Mouse (Mus musculus) ovary, postnatal 36 days (tissue): ENCODE results near the gene Gpbp1.

ENCODE experiments used
- DNase-seq: peaks from one replicate; pipeline ENCODE4 v3.0.0; 2022; ENCODE audit warnings: low spot score, mixed read lengths

The Gpbp1 gene

DNA sequence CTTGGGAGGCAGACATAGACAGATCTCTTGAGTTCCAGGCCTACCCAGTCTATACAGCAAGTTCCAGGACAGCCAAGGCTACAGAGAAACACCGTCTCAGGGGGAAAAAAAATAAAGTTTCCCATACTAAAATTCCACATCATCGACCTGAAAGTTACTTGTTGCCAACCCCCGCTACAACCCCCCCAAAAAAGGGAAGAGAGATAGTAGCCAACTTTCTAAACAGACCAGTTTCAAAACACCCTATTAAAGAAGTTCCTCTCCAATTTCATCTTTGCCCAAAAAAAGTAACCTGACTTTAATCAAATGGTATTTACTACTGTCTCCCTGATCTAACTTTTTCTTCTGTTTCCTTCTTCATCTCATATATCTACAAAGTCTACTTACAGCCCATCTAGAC is 22.6 kb downstream of the Gpbp1 start:
- DNase-seq: no peak

- DNase-seq: no peak
Measured at GRCm38 (mm10) chr13:111461424-111461823, 28.5 kb downstream of the Gpbp1 start.

- DNase-seq: no peak
Measured at GRCm38 (mm10) chr13:111456790-111457189, 33.1 kb downstream of the Gpbp1 start.

GRCm38 (mm10) chr13:111444325-111444724 is 45.6 kb downstream of the Gpbp1 start:
- no peak for DNase-seq

GRCm38 (mm10) chr13:111431174-111431573 is 58.7 kb downstream of the Gpbp1 start:
- DNase-seq: no peak

GRCm38 (mm10) chr13:111421330-111421729 is 68.6 kb downstream of the Gpbp1 start:
- no peak for DNase-seq

- DNase-seq: no peak
Measured at GRCm38 (mm10) chr13:111418087-111418486, 71.8 kb downstream of the Gpbp1 start.

DNA sequence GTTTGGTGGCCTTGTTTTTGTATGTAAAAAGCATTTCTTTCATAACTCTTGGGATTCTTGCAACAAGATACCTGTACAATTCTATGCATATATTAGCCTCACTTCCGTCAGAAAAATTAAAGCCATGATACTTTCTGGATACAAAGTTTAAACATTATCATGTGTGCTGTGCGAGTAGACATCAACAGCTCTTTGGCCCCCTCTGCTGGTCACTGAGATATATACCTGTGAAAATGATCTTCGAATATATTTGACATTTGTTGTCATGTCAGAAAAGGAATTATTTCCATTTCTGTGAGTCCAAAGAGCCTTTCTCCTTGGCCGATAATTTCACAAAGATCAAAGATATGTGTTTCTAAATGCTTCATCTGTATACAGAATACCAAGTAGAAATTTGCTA is 76.8 kb downstream of the Gpbp1 start:
- DNase-seq: no peak

- DNase-seq: no peak
Measured at GRCm38 (mm10) chr13:111410831-111411230, 79.1 kb downstream of the Gpbp1 start.

- DNase-seq: no peak
Measured at GRCm38 (mm10) chr13:111406859-111407389, 83.0 kb downstream of the Gpbp1 start.

- no peak for DNase-seq
Measured at GRCm38 (mm10) chr13:111405956-111406355, 84.0 kb downstream of the Gpbp1 start.

GRCm38 (mm10) chr13:111397600-111398151 is 92.2 kb downstream of the Gpbp1 start:
- no peak for DNase-seq

- no peak for DNase-seq
Measured at GRCm38 (mm10) chr13:111397061-111397460, 92.8 kb downstream of the Gpbp1 start.

- no peak for DNase-seq
Measured at GRCm38 (mm10) chr13:111395528-111395927, 94.4 kb downstream of the Gpbp1 start.

- DNase-seq: no peak
Measured at GRCm38 (mm10) chr13:111394904-111395303, 95.0 kb downstream of the Gpbp1 start.

GRCm38 (mm10) chr13:111394341-111394740 is 95.6 kb downstream of the Gpbp1 start:
- DNase-seq: no peak

GRCm38 (mm10) chr13:111393426-111393825 is 96.5 kb downstream of the Gpbp1 start:
- DNase-seq: no peak

GRCm38 (mm10) chr13:111391426-111391825 is 98.5 kb downstream of the Gpbp1 start:
- no peak for DNase-seq

- no peak for DNase-seq
Measured at GRCm38 (mm10) chr13:111391011-111391410, 98.9 kb downstream of the Gpbp1 start.

- no peak for DNase-seq
Measured at GRCm38 (mm10) chr13:111384011-111384985, 105.6 kb downstream of the Gpbp1 start.
